Mouse (Mus musculus): ENCODE measurements around the gene Csnk2a1. TPM values are rescaled to one million over a fixed set of nuclear protein-coding genes. Genes with fewer than 3 reads are reported as not detected.

Gene Csnk2a1
- polyA plus RNA-seq (2014; fragmentation: Illumina TruSeq; extraction: RNeasy Lipid Tissue Mini Kit (QIAGEN cat#74804)), result 241 TPM

GRCm38 (mm10) chr2:152226248-152227050 is at the start of gene Csnk2a1:
Gene Csnk2a1 (plus strand): TSS chr2:152226839.

GRCm38 (mm10) chr2:152293727-152294475 is 67.3 kb downstream of the Csnk2a1 start, which contains the start of gene Tbc1d20:
Gene Tbc1d20 (plus strand): TSS chr2:152293828.

Other genes starting within 250 kb of the Csnk2a1 start
- not detected for gene Fam110a, start 246.6 kb upstream of the Csnk2a1 start, polyA plus RNA-seq (2014; fragmentation: Illumina TruSeq; extraction: RNeasy Lipid Tissue Mini Kit (QIAGEN cat#74804))
- gene Slc52a3, start 230.3 kb upstream of the Csnk2a1 start, polyA plus RNA-seq (2014; fragmentation: Illumina TruSeq; extraction: RNeasy Lipid Tissue Mini Kit (QIAGEN cat#74804)), result 0.94 TPM
- not detected for gene Scrt2, start 145.3 kb upstream of the Csnk2a1 start, polyA plus RNA-seq (2014; fragmentation: Illumina TruSeq; extraction: RNeasy Lipid Tissue Mini Kit (QIAGEN cat#74804))
- 7.7 TPM for gene Srxn1, start 121.3 kb upstream of the Csnk2a1 start, polyA plus RNA-seq (2014; fragmentation: Illumina TruSeq; extraction: RNeasy Lipid Tissue Mini Kit (QIAGEN cat#74804))
- not detected for gene Tcf15, start 83.3 kb upstream of the Csnk2a1 start, polyA plus RNA-seq (2014; fragmentation: Illumina TruSeq; extraction: RNeasy Lipid Tissue Mini Kit (QIAGEN cat#74804))
- gene Tbc1d20, start 67.0 kb downstream of the Csnk2a1 start, polyA plus RNA-seq (2014; fragmentation: Illumina TruSeq; extraction: RNeasy Lipid Tissue Mini Kit (QIAGEN cat#74804)), result 29.5 TPM
- gene Rbck1, start 105.8 kb downstream of the Csnk2a1 start, polyA plus RNA-seq (2014; fragmentation: Illumina TruSeq; extraction: RNeasy Lipid Tissue Mini Kit (QIAGEN cat#74804)), result 0.54 TPM
- not detected for gene Trib3, start 117.2 kb downstream of the Csnk2a1 start, polyA plus RNA-seq (2014; fragmentation: Illumina TruSeq; extraction: RNeasy Lipid Tissue Mini Kit (QIAGEN cat#74804))
- gene Nrsn2, start 149.8 kb downstream of the Csnk2a1 start, polyA plus RNA-seq (2014; fragmentation: Illumina TruSeq; extraction: RNeasy Lipid Tissue Mini Kit (QIAGEN cat#74804)), result not detected
- gene Sox12, start 171.2 kb downstream of the Csnk2a1 start, polyA plus RNA-seq (2014; fragmentation: Illumina TruSeq; extraction: RNeasy Lipid Tissue Mini Kit (QIAGEN cat#74804)), result 3.2 TPM
- 12.9 TPM for gene Zcchc3, start 188.2 kb downstream of the Csnk2a1 start, polyA plus RNA-seq (2014; fragmentation: Illumina TruSeq; extraction: RNeasy Lipid Tissue Mini Kit (QIAGEN cat#74804))
- 4.4 TPM for gene 6820408C15Rik, start 188.7 kb downstream of the Csnk2a1 start, polyA plus RNA-seq (2014; fragmentation: Illumina TruSeq; extraction: RNeasy Lipid Tissue Mini Kit (QIAGEN cat#74804))
- gene Defb23, start 237.8 kb downstream of the Csnk2a1 start, polyA plus RNA-seq (2014; fragmentation: Illumina TruSeq; extraction: RNeasy Lipid Tissue Mini Kit (QIAGEN cat#74804)), result not detected